Mouse (Mus musculus) liver, embryonic 16.5 days (tissue): ENCODE data around the gene Mb. TPM values are rescaled to one million over a fixed set of nuclear protein-coding genes. Genes with fewer than 3 reads are reported as not detected.

Experiments
- polyA plus RNA-seq: library from polyadenylated mRNA; unstranded; fragments of >200 nt; fragmentation: Nextera tagmentation; extraction: Ambion mirVana; gene quantifications from 2 replicates; pipeline ENCODE4 v1.2.1, GENCODE M21; 2015

Mb gene
- polyA plus RNA-seq, 1 experiment from 2014 or later = 0.25 TPM

Other genes with a start within 250 kb of the Mb start
- 3.6 TPM in 2 replicates for gene Zfp251, start 179.2 kb downstream of the Mb start, polyA plus RNA-seq
- gene Zfp7, start 171.4 kb downstream of the Mb start, polyA plus RNA-seq = 1.8 and 2.4 TPM in 2 replicates
- gene Gm49527, start 171.3 kb downstream of the Mb start, polyA plus RNA-seq = 0.23 TPM in 1 of 2 replicates, not detected in the other
- 0.80 and 0.90 TPM in 2 replicates for gene Zfp647, start 125.2 kb downstream of the Mb start, polyA plus RNA-seq
- 17.2 and 17.8 TPM in 2 replicates for gene 1110038F14Rik, start 102.2 kb downstream of the Mb start, polyA plus RNA-seq
- gene Apol6, start 5.9 kb downstream of the Mb start, polyA plus RNA-seq = 0.06 and 0.09 TPM in 2 replicates